Mouse (Mus musculus) forebrain, embryonic 10.5 days (tissue): ENCODE measurements around the gene Ppil6. TPM values are rescaled to one million over a fixed set of nuclear protein-coding genes. Genes with fewer than 3 reads are reported as not detected.

Source experiments
- DNase-seq: peaks from one replicate; pipeline ENCODE4 v3.0.0-alpha.2; 2017; ENCODE audit warnings: low spot score; ENCODE audit errors: extremely low spot score
- H3K27ac ChIP-seq: fragments of 300-500 bp; sonication (generic); 2 replicates; pipeline ENCODE4 v1.5.1; 2016; ENCODE audit warnings: mild to moderate bottlenecking
- H3K27me3 ChIP-seq: fragments of 300-500 bp; sonication (generic); 2 replicates; pipeline ENCODE4 v1.6.1; 2016; ENCODE audit warnings: mild to moderate bottlenecking; ENCODE audit not compliant: poor library complexity, severe bottlenecking
- H3K36me3 ChIP-seq: fragments of 300-500 bp; sonication (generic); replicated peaks from 2 replicates; pipeline ENCODE4 v1.6.1; 2016; ENCODE audit warnings: mild to moderate bottlenecking, moderate library complexity
- H3K4me1 ChIP-seq: fragments of 300-500 bp; sonication (generic); 2 replicates; pipeline ENCODE4 v1.6.1; 2016
- H3K4me3 ChIP-seq: fragments of 300-500 bp; sonication (generic); 2 replicates; pipeline ENCODE4 v1.5.1; 2016; ENCODE audit warnings: mild to moderate bottlenecking, moderate library complexity
- H3K9me3 ChIP-seq: fragments of 300-500 bp; sonication (generic); 2 replicates; pipeline ENCODE4 v1.6.1; 2016; ENCODE audit warnings: mild to moderate bottlenecking, moderate library complexity
- WGBS: fragments of 180-500 bp; shearing (Covaris S2); methylation state at CpG from one replicate; pipeline ENCODE4 v1.1.7; 2016; 5-methylcytosine and 5-hydroxymethylcytosine counted together
- polyA plus RNA-seq: library from polyadenylated mRNA; unstranded; fragments of >200 nt; fragmentation: Nextera tagmentation; extraction: Ambion mirVana; gene quantifications from 2 replicates; pipeline ENCODE4 v1.2.1, GENCODE M21; 2016

Gene Ppil6
- 0.71 and 1.8 TPM in 2 replicates for polyA plus RNA-seq

DNA sequence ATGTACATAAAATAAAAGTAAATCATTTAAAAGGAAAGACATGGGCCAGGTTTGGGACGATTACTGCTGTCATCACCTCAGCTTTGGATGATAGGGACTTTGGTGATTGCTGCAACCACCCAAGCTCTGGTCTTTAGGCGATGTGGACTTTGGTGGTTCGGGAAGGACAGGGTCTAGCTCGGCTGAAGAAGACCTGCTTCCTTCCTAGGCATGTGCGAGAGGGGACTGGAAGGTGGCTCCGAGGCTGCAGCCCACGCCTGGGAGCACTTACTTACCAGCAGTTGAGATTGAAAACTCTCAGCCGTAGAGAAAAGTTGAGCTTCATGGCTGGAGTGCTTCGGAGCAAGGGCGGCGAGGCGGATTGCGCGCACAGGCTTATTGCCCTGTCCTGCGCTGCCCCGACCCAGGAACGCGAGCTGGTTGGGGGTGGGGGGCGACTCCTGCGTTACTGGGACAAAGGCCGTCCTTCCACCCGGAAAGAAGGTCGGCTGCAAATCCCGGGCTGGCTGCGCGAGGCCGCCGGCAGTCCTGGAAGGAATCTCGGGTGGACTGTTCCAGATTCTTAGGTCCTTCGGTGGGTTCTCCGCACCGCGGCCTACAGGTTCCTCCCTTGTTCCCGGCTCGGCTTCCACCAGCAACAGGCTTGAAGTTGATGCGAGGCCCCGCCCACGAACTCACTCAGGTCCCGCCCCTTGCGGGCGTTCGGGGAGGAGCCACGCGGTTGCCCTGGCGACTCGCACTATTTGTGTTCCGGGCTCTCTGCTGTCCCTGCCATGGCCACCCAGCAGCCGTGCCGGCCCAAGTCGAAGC, at the start of gene Ppil6, which contains the start of gene Smpd2:
Ppil6 (plus strand) TSS at position 732 of the 810 bp plus-strand sequence.
Smpd2 (minus strand) TSS at position 662 of the 810 bp plus-strand sequence.
- Histone ChIP-seq H3K36me3 (peaks cover 40% of the 10 kb centered on the region), H3K9me3 (no peaks in the 10 kb centered on the region), H3K4me3 (peak within 1 kb of the TSS; percentile 73), H3K27me3 (no peaks in the 10 kb centered on the region), H3K4me1 (peaks cover 46% of the 10 kb centered on the region), H3K27ac (peak within 1 kb of the TSS; percentile 92)
- peak; percentile 98 for DNase-seq
- under 1% methylated on average over 50 of the region's 50 CpGs for WGBS

- Histone ChIP-seq H3K27ac (no peak overlapping the region), H3K4me1 (peaks cover 21% of the 10 kb centered on the region), H3K27me3 (no peaks in the 10 kb centered on the region), H3K4me3 (no peak overlapping the region), H3K9me3 (no peaks in the 10 kb centered on the region), H3K36me3 (peaks cover 18% of the 10 kb centered on the region)
- DNase-seq = no peak
- 79% methylated on average over 1 of the region's 1 CpGs for WGBS
These were observed 42.0 kb upstream of the Ppil6 start for GRCm38 (mm10) chr10:41448216-41448615.

GRCm38 (mm10) chr10:41449684-41450083, 40.6 kb upstream of the Ppil6 start:
- Histone ChIP-seq H3K27ac (peak overlapping the region; percentile 88), H3K4me3 (peak overlapping the region; percentile 89), H3K4me1 (peaks cover 21% of the 10 kb centered on the region), H3K9me3 (no peaks in the 10 kb centered on the region), H3K27me3 (no peaks in the 10 kb centered on the region), H3K36me3 (peaks cover 27% of the 10 kb centered on the region)
- no peak for DNase-seq
- WGBS = 17% methylated on average over 14 of the region's 14 CpGs

- under 1% methylated on average over 49 of the region's 49 CpGs for WGBS
- Histone ChIP-seq H3K4me3 (peak within 1 kb of the TSS; percentile 89), H3K9me3 (no peaks in the 10 kb centered on the region), H3K36me3 (peaks cover 31% of the 10 kb centered on the region), H3K4me1 (peaks cover 21% of the 10 kb centered on the region), H3K27ac (peak within 1 kb of the TSS; percentile 88), H3K27me3 (no peaks in the 10 kb centered on the region)
- DNase-seq = peak; percentile 96
These were observed 40.0 kb upstream of the Ppil6 start, which contains the start of gene Zbtb24 for GRCm38 (mm10) chr10:41450137-41450670. Gene Zbtb24, plus strand, starts transcription at chr10:41450383.

DNA sequence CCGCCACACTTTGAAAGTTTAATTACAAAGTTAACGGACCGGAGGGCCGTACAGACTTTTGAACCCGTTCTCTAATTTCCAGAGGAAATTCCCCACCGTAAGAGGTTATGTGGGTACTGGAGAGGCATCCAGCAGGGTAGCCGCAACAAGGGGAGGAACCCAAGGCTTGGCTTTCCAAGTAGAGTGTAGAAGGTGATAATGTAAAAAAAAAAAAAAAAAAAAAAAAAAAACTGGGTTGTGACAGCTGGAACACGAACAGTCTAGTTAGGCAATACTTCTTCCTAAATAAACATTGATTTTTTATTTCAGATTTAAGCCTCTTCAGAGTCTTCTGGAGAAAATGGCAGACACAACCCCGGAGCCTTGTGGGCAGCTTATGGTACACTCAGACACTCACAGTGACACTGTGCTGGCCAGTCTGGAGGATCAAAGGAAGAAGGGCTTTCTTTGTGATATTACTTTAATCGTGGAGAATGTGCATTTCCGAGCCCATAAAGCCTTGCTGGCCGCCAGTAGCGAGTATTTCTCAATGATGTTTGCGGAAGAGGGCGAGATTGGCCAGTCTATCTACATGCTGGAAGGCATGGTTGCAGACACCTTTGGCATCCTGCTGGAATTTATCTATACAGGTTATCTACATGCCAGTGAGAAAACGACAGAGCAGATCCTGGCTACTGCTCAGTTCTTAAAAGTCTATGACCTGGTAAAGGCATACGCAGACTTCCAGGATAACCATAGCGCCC, 39.3 kb upstream of the Ppil6 start:
- Histone ChIP-seq H3K4me1 (peaks cover 21% of the 10 kb centered on the region), H3K9me3 (no peaks in the 10 kb centered on the region), H3K36me3 (peaks cover 38% of the 10 kb centered on the region), H3K4me3 (peak overlapping the region; percentile 89), H3K27ac (peak overlapping the region; percentile 88), H3K27me3 (no peaks in the 10 kb centered on the region)
- DNase-seq = no peak
- WGBS = 62% methylated on average over 18 of the region's 18 CpGs

DNA sequence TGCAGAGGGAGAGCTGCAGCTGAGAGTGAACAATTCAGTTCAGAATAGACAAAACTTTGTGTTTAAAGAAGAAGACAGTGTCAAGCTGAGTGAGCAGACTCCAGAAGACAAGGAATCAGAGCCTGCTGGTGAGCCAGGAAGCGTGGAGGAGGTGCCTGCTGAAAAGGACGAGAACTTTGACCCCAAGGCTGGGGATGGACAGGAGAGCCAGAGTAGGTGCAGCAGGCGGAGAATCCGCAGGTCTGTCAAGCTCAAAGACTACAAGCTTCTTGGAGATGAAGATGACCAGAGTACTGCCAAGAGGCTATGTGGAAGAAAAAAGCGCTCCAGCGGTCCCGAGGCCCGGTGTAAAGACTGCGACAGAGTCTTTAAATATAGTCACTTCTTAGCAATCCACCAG, 38.6 kb upstream of the Ppil6 start:
- Histone ChIP-seq H3K9me3 (no peaks in the 10 kb centered on the region), H3K36me3 (peaks cover 45% of the 10 kb centered on the region), H3K4me3 (no peak overlapping the region), H3K27ac (no peak overlapping the region), H3K4me1 (peaks cover 21% of the 10 kb centered on the region), H3K27me3 (no peaks in the 10 kb centered on the region)
- WGBS = 92% methylated on average over 9 of the region's 9 CpGs
- DNase-seq = no peak

GRCm38 (mm10) chr10:41452791-41453190, 37.4 kb upstream of the Ppil6 start:
- Histone ChIP-seq H3K36me3 (peaks cover 49% of the 10 kb centered on the region), H3K9me3 (no peaks in the 10 kb centered on the region), H3K27me3 (no peaks in the 10 kb centered on the region), H3K4me3 (no peak overlapping the region), H3K27ac (no peak overlapping the region), H3K4me1 (peaks cover 21% of the 10 kb centered on the region)
- WGBS = 96% methylated on average over 3 of the region's 3 CpGs
- DNase-seq = no peak

- H3K4me1 ChIP-seq = peaks cover 9% of the 10 kb centered on the region; the same call in 1 of the 2 replicates
- peaks cover 65% of the 10 kb centered on the region for H3K36me3 ChIP-seq
These were observed 30.2 kb upstream of the Ppil6 start for GRCm38 (mm10) chr10:41459990-41460389.

GRCm38 (mm10) chr10:41460501-41460900, 29.7 kb upstream of the Ppil6 start:
- Histone ChIP-seq H3K4me1 (peaks cover 9% of the 10 kb centered on the region; the same call in 1 of the 2 replicates), H3K4me3 (no peak overlapping the region), H3K27ac (no peak overlapping the region), H3K27me3 (no peaks in the 10 kb centered on the region), H3K36me3 (peaks cover 64% of the 10 kb centered on the region), H3K9me3 (no peaks in the 10 kb centered on the region)
- no peak for DNase-seq
- 39% methylated on average over 2 of the region's 2 CpGs for WGBS

More at GRCm38 (mm10) chr10:41459990-41460389, 30.2 kb upstream of the Ppil6 start:
- Histone ChIP-seq H3K27ac (no peak overlapping the region; the same call in 1 of the 2 replicates), H3K27me3 (no peaks in the 10 kb centered on the region), H3K9me3 (no peaks in the 10 kb centered on the region), H3K4me3 (no peak overlapping the region)
- WGBS = 82% methylated on average over 4 of the region's 4 CpGs
- no peak for DNase-seq

GRCm38 (mm10) chr10:41461057-41461722, 29.0 kb upstream of the Ppil6 start:
- 87% methylated on average over 3 of the region's 3 CpGs for WGBS
- no peak for DNase-seq
- H3K36me3 ChIP-seq = peaks cover 63% of the 10 kb centered on the region
- H3K9me3 ChIP-seq = no peaks in the 10 kb centered on the region
- no peak overlapping the region for H3K4me3 ChIP-seq
- no peaks in the 10 kb centered on the region for H3K27me3 ChIP-seq
- peaks cover 9% of the 10 kb centered on the region; the same call in 1 of the 2 replicates for H3K4me1 ChIP-seq
- no peak overlapping the region for H3K27ac ChIP-seq

- Histone ChIP-seq H3K9me3 (no peaks in the 10 kb centered on the region), H3K36me3 (peaks cover 47% of the 10 kb centered on the region), H3K27ac (no peak overlapping the region), H3K27me3 (no peaks in the 10 kb centered on the region), H3K4me3 (no peak overlapping the region), H3K4me1 (peaks cover 15% of the 10 kb centered on the region; the same call in 1 of the 2 replicates)
- 48% methylated on average over 15 of the region's 15 CpGs for WGBS
- DNase-seq = no peak
These were observed 25.8 kb upstream of the Ppil6 start for GRCm38 (mm10) chr10:41464401-41464955.

DNA sequence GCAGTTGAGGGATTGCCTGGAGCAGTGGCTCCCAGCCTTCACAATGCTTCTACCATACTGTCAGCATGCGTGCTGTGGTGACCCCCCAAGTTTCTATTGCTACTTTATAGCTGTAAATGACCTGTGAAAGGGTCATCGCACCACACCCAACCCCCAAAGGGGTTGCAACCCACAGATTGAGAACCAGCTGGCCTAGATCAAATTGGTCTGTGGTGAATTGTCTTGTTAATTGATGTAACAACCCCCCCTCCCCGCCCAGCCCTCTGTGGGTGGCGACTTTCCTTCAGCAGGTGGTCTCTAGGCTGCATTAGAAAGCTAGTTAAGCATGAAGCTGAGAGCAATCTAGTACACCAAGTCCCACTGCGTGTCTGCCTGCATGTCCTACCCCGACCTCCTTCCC, 22.9 kb upstream of the Ppil6 start:
- Histone ChIP-seq H3K4me1 (peaks cover 12% of the 10 kb centered on the region; the same call in 1 of the 2 replicates), H3K9me3 (no peaks in the 10 kb centered on the region), H3K27ac (no peak overlapping the region), H3K27me3 (no peaks in the 10 kb centered on the region), H3K4me3 (no peak overlapping the region), H3K36me3 (peaks cover 34% of the 10 kb centered on the region)
- 35% methylated on average over 6 of the region's 6 CpGs for WGBS
- no peak for DNase-seq
